Comparison of ENCODE assay signal across 10 mouse cellular contexts in genomic region chr9:71879415-71879814, GRCm38 (mm10).
DNase-seq lines count a peak whose midpoint lies in the region; ATAC-seq and TF ChIP-seq lines count a peak whose summit lies in the region.
"Had no signal": no experiment of that assay in that cellular context is flagged by ENCODE, and none has a peak within 500 bp of the region (broad histone marks: within the 10 kb centered on the region; RNA-seq: fewer than 3 reads in every experiment).

No protein-coding gene starts in this region.

- H3K27ac ChIP-seq in stomach, embryonic 14.5 days (ENCODE audit: low read length) = peak overlapping the region; percentile 72; the same call in 1 of the 2 replicates
- no peak overlapping the region for H3K27ac ChIP-seq in stomach, postnatal 0 days (replicated peaks)
- peak overlapping the region; percentile 49 for H3K27ac ChIP-seq in hindbrain, postnatal 0 days
- peak overlapping the region; percentile 79 for H3K27ac ChIP-seq in stomach, embryonic 16.5 days (ENCODE audit: low read length)
- H3K27ac ChIP-seq: limb, embryonic 15.5 days had no signal

- peak; percentile 63 for DNase-seq in embryo, embryonic 10 days (ENCODE audit: low spot score)
- no peak for DNase-seq in embryo, embryonic 9.5 days (ENCODE audit: extremely low spot score)
- no peak for DNase-seq in stomach, postnatal 0 days (ENCODE audit: low spot score)
- peak; percentile 55 for DNase-seq in hindbrain, postnatal 0 days (ENCODE audit: low spot score)
- no peak for DNase-seq in gastrocnemius, adult 8-10 months (ENCODE audit: low spot score in 2 of 2)
- DNase-seq in cerebellum, adult 9-11 months = no peak

- no peak overlapping the region for H3K4me3 ChIP-seq in stomach, embryonic 14.5 days (ENCODE audit: low read depth, low read length)
- H3K4me3 ChIP-seq in stomach, postnatal 0 days (ENCODE audit: low read depth, low read length) = no peak overlapping the region
- H3K4me3 ChIP-seq in hindbrain, postnatal 0 days (ENCODE audit: low read length) = no peak overlapping the region
- H3K4me3 ChIP-seq in stomach, embryonic 16.5 days (replicated peaks; ENCODE audit: low read length) = no peak overlapping the region
- H3K4me3 ChIP-seq: limb, embryonic 15.5 days had no signal

- H3K4me2 ChIP-seq in stomach, embryonic 14.5 days (replicated peaks; ENCODE audit: low read depth, low read length) = no peak overlapping the region
- no peak overlapping the region for H3K4me2 ChIP-seq in stomach, postnatal 0 days (replicated peaks; ENCODE audit: low read depth)
- no peak overlapping the region for H3K4me2 ChIP-seq in hindbrain, postnatal 0 days (ENCODE audit: low read depth, low read length)
- H3K4me2 ChIP-seq in stomach, embryonic 16.5 days (ENCODE audit: low read depth, low read length) = no peak overlapping the region
- H3K4me2 ChIP-seq: limb, embryonic 15.5 days had no signal

- H3K9ac ChIP-seq in stomach, embryonic 14.5 days (replicated peaks; ENCODE audit: low read depth, low read length) = no peak overlapping the region
- H3K9ac ChIP-seq in stomach, postnatal 0 days (ENCODE audit: low read length) = no peak overlapping the region
- H3K9ac ChIP-seq in hindbrain, postnatal 0 days (replicated peaks; ENCODE audit: low read length) = no peak overlapping the region
- no peak overlapping the region for H3K9ac ChIP-seq in stomach, embryonic 16.5 days (ENCODE audit: low read length)
- H3K9ac ChIP-seq: limb, embryonic 15.5 days had no signal

- 21% methylated on average over 2 of the region's 2 CpGs for WGBS in stomach, embryonic 14.5 days
- WGBS in stomach, postnatal 0 days = 40% methylated on average over 2 of the region's 2 CpGs
- 14% methylated on average over 2 of the region's 2 CpGs for WGBS in hindbrain, postnatal 0 days
- 39% methylated on average over 2 of the region's 2 CpGs for WGBS in stomach, embryonic 16.5 days

- ATAC-seq in stomach, embryonic 14.5 days (ENCODE audit: insufficient number of reproducible peaks, insufficient read depth, low FRiP score, low read depth) = no peak
- no peak for ATAC-seq in stomach, postnatal 0 days (ENCODE audit: low FRiP score, low TSS enrichment)
- peak; percentile 80 for ATAC-seq in hindbrain, postnatal 0 days
- no peak for ATAC-seq in stomach, embryonic 16.5 days (ENCODE audit: insufficient read depth, low FRiP score)
- ATAC-seq: Patski had no signal

- peaks cover 10% of the 10 kb centered on the region for H3K36me3 ChIP-seq in stomach, embryonic 14.5 days (ENCODE audit: control insufficient read depth, insufficient read depth, low read length)
- H3K36me3 ChIP-seq in stomach, postnatal 0 days (ENCODE audit: control insufficient read depth, insufficient read depth, low read length) = no peaks in the 10 kb centered on the region; the same call in 1 of the 2 replicates
- peaks cover 3% of the 10 kb centered on the region; the same call in 1 of the 2 replicates for H3K36me3 ChIP-seq in hindbrain, postnatal 0 days (ENCODE audit: insufficient read depth, low read length)
- H3K36me3 ChIP-seq in stomach, embryonic 16.5 days (ENCODE audit: control insufficient read depth, insufficient read depth, low read length) = peaks cover 18% of the 10 kb centered on the region

- H3K27me3 ChIP-seq in stomach, embryonic 14.5 days (ENCODE audit: control insufficient read depth, insufficient read depth, low read length) = no peaks in the 10 kb centered on the region
- no peaks in the 10 kb centered on the region for H3K27me3 ChIP-seq in stomach, postnatal 0 days (ENCODE audit: control insufficient read depth, insufficient read depth, low read length)
- H3K27me3 ChIP-seq in hindbrain, postnatal 0 days (ENCODE audit: insufficient read depth, low read length) = no peaks in the 10 kb centered on the region
- H3K27me3 ChIP-seq in stomach, embryonic 16.5 days (ENCODE audit: control insufficient read depth, insufficient read depth, low read length) = no peaks in the 10 kb centered on the region
- H3K27me3 ChIP-seq: limb, embryonic 15.5 days; Patski had no signal

- TF ChIP-seq CTCF in stomach, postnatal 0 days (IDR thresholded peaks at IDR 0.05; ENCODE audit: low read depth) = no peak
- TF ChIP-seq CTCF in hindbrain, postnatal 0 days (IDR thresholded peaks at IDR 0.05; ENCODE audit: low read depth) = no peak

- H3K4me1 ChIP-seq in stomach, embryonic 14.5 days (ENCODE audit: control insufficient read depth, insufficient read depth, low read length) = peaks cover 23% of the 10 kb centered on the region
- no peaks in the 10 kb centered on the region; the same call in 1 of the 2 replicates for H3K4me1 ChIP-seq in stomach, postnatal 0 days (replicated peaks; ENCODE audit: control insufficient read depth, insufficient read depth)
- no peaks in the 10 kb centered on the region for H3K4me1 ChIP-seq in hindbrain, postnatal 0 days (ENCODE audit: insufficient read depth, low read length)
- peaks cover 18% of the 10 kb centered on the region for H3K4me1 ChIP-seq in stomach, embryonic 16.5 days (ENCODE audit: control insufficient read depth, insufficient read depth, low read length)

- no peaks in the 10 kb centered on the region for H3K9me3 ChIP-seq in stomach, embryonic 14.5 days (ENCODE audit: control insufficient read depth, low read depth, low read length)
- no peaks in the 10 kb centered on the region for H3K9me3 ChIP-seq in stomach, postnatal 0 days (ENCODE audit: control insufficient read depth, low read length)
- no peaks in the 10 kb centered on the region for H3K9me3 ChIP-seq in hindbrain, postnatal 0 days (ENCODE audit: low read length)
- no peaks in the 10 kb centered on the region for H3K9me3 ChIP-seq in stomach, embryonic 16.5 days (replicated peaks; ENCODE audit: control insufficient read depth, low read length)
- H3K9me3 ChIP-seq: limb, embryonic 15.5 days had no signal

- TF ChIP-seq EP300 in stomach, postnatal 0 days (optimal IDR thresholded peaks at IDR 0.05) = no peak

Comparison
In these comparisons a context has a peak if more than half of its experiments do, and no peak if none do; other contexts are left out.
1. DNase-seq: peak in embryo, embryonic 10 days (single experiment) and hindbrain, postnatal 0 days (single experiment); none in embryo, embryonic 9.5 days (single experiment), stomach, postnatal 0 days (single experiment), gastrocnemius, adult 8-10 months (0 of 2) and cerebellum, adult 9-11 months (single experiment).